Mouse (Mus musculus): Measurements from ENCODE around the gene Gm4559. TPM values are rescaled to one million over a fixed set of nuclear protein-coding genes. Genes with fewer than 3 reads are reported as not detected.
"Not testable (repeated sequence)": the region's sequence is repeated elsewhere in the genome, so short reads cannot be mapped to it uniquely, and the experiment has no call there.

Gm4559 gene
- total RNA-seq, 2 experiments from 2014 or later, result not detected

GRCm38 (mm10) chr7:142240978-142241377 is 33.2 kb downstream of the Gm4559 start, which contains the start of gene Gm40460:
Gm40460 (minus strand) TSS chr7:142241078.
- TF ChIP-seq CTCF (IDR thresholded peaks at IDR 0.05), result no peak
- no peak within 1 kb of the TSS for H3K4me3 ChIP-seq
- no peak within 1 kb of the TSS for H3K27ac ChIP-seq
- intact Hi-C loops (cut with DNase I), result no loop called here
- DNase-seq (ENCODE audit: extremely low spot score in 1 of 2, low spot score in 2 of 2), result no peak

- Histone ChIP-seq H3K4me3 (no peak overlapping the region), H3K27ac (no peak overlapping the region)
- DNase-seq (ENCODE audit: extremely low spot score in 1 of 2, low spot score in 2 of 2), result no peak
- intact Hi-C loops (cut with DNase I), result no loop called here
- no peak for TF ChIP-seq CTCF (IDR thresholded peaks at IDR 0.05)
Measured at GRCm38 (mm10) chr7:142231540-142231939, 42.6 kb downstream of the Gm4559 start.

GRCm38 (mm10) chr7:142229871-142230270 is 44.3 kb downstream of the Gm4559 start, which contains the start of gene Krtap5-5:
Krtap5-5 (minus strand) TSS chr7:142229971.
- H3K27ac ChIP-seq; DNase-seq (ENCODE audit: extremely low spot score in 1 of 2, low spot score in 2 of 2); H3K4me3 ChIP-seq; intact Hi-C loops (cut with DNase I): not testable (repeated sequence)

- H3K4me3 ChIP-seq, result no peak overlapping the region
- no peak for DNase-seq (ENCODE audit: extremely low spot score in 1 of 2, low spot score in 2 of 2)
- intact Hi-C loops (cut with DNase I), result no loop called here
- H3K27ac ChIP-seq, result no peak overlapping the region
- no peak for TF ChIP-seq CTCF (IDR thresholded peaks at IDR 0.05)
Measured at GRCm38 (mm10) chr7:142224518-142224917, 49.6 kb downstream of the Gm4559 start.

Other genes starting within 250 kb of the Gm4559 start
- gene Mob2, start 213.3 kb downstream of the Gm4559 start, total RNA-seq (2021), result 10 to 100 TPM; 37.6 to 38.7 TPM
- 100 to 1,000 TPM; 153 to 173 TPM for gene Dusp8, start 178.5 kb downstream of the Gm4559 start, total RNA-seq (2021)
- gene Gm45618, start 153.6 kb downstream of the Gm4559 start, total RNA-seq (2021), result not detected
- gene Gm39115, start 138.3 kb downstream of the Gm4559 start, total RNA-seq (2021), result not detected
- gene Gm45337, start 129.8 kb downstream of the Gm4559 start, total RNA-seq (2021), result not detected
- gene Gm29735, start 117.2 kb downstream of the Gm4559 start, total RNA-seq (2021), result not detected
- gene Gm4553, start 108.6 kb downstream of the Gm4559 start, total RNA-seq (2021), result not detected
- gene Krtap5-2, start 98.4 kb downstream of the Gm4559 start, total RNA-seq (2021), result not detected
- gene Gm10153, start 84.0 kb downstream of the Gm4559 start, total RNA-seq (2021), result not detected
- gene Krtap5-3, start 73.0 kb downstream of the Gm4559 start, total RNA-seq (2021), result not detected
- gene Gm7579, start 62.5 kb downstream of the Gm4559 start, total RNA-seq (2021), result not detected
- gene Krtap5-5, start 44.4 kb downstream of the Gm4559 start, total RNA-seq (2021), result not detected
- gene Gm40460, start 33.3 kb downstream of the Gm4559 start, total RNA-seq (2021), result not detected
- gene Gm2431, start 16.0 kb downstream of the Gm4559 start, total RNA-seq (2021), result not detected
- not detected for gene Krtap5-1, start 22.8 kb upstream of the Gm4559 start, total RNA-seq (2021)
- gene Krtap5-4, start 29.2 kb upstream of the Gm4559 start, total RNA-seq (2021), result not detected
- gene Ifitm10, start 99.4 kb upstream of the Gm4559 start, total RNA-seq (2021), result 10 to 100 TPM; 31.4 to 36.1 TPM
- 1 to 10 TPM; 4.3 to 4.5 TPM for gene Gm49369, start 108.3 kb upstream of the Gm4559 start, total RNA-seq (2021)
- 100 to 1,000 TPM; 304 TPM for gene Ctsd, start 113.7 kb upstream of the Gm4559 start, total RNA-seq (2021)
- gene Syt8, start 160.5 kb upstream of the Gm4559 start, total RNA-seq (2021), result not detected
- under 1 TPM in 1 of 2 experiments, not detected in 1; 0.50 TPM for gene Tnni2, start 167.4 kb upstream of the Gm4559 start, total RNA-seq (2021)
- 1 to 10 TPM; 3.4 to 7.1 TPM for gene Lsp1, start 186.4 kb upstream of the Gm4559 start, total RNA-seq (2021)
- gene Tnnt3, start 224.5 kb upstream of the Gm4559 start, total RNA-seq (2021), result not detected

Data from left cerebral cortex, adult 2 months (tissue).